9 mouse cellular contexts compared by ENCODE assay signal in genomic region chr14:84448381-84448771, GRCm38 (mm10). TPM values are rescaled to one million over a fixed set of nuclear protein-coding genes. Genes with fewer than 3 reads are reported as not detected.
A peak's percentile ranks its signal among the peaks of the same experiment; 100 is the strongest.
DNase-seq lines count a peak whose midpoint lies in the region; ATAC-seq and TF ChIP-seq lines count a peak whose summit lies in the region.
"Had no signal": no experiment of that assay in that cellular context is flagged by ENCODE, and none has a peak within 500 bp of the region (broad histone marks: within the 10 kb centered on the region; RNA-seq: fewer than 3 reads in every experiment).

No protein-coding gene starts in this region.

- H3K27me3 ChIP-seq in heart, embryonic 16.5 days (ENCODE audit: control insufficient read depth, insufficient read depth, low read length): peaks cover 24% of the 10 kb centered on the region
- peaks cover 26% of the 10 kb centered on the region for H3K27me3 ChIP-seq in small intestine, adult 2 months (ENCODE audit: control insufficient read depth, insufficient read depth, low read length)

- intact Hi-C loops in left cerebral cortex, postnatal 25 days (cut with DNase I): loop anchor here (10.0 kb wide), 1 partner anchor 1456 kb away; no protein-coding TSS in a partner anchor

- no peak overlapping the region for H3K27ac ChIP-seq in heart, embryonic 16.5 days (ENCODE audit: low read length)
- no peak overlapping the region for H3K27ac ChIP-seq in small intestine, adult 2 months (ENCODE audit: insufficient read depth, low read depth, low read length)

- H3K36me3 ChIP-seq in heart, embryonic 16.5 days (ENCODE audit: control insufficient read depth, insufficient read depth): no peaks in the 10 kb centered on the region
- H3K36me3 ChIP-seq in small intestine, adult 2 months (ENCODE audit: control insufficient read depth, insufficient read depth, low read length): no peaks in the 10 kb centered on the region

- 0 out of 2 replicates have a peak, but pooled peaks cover 2% of the 10 kb centered on the region for H3K9me3 ChIP-seq in heart, embryonic 16.5 days (replicated peaks; ENCODE audit: control insufficient read depth, low read length)

- 9% methylated on average over 15 of the region's 15 CpGs for WGBS in lung, adult 2 months
- 5% methylated on average over 15 of the region's 15 CpGs for WGBS in heart, embryonic 16.5 days
- 8% methylated on average over 15 of the region's 15 CpGs for WGBS in small intestine, adult 2 months

- peak overlapping the region; percentile 97 for H3K4me2 ChIP-seq in heart, embryonic 16.5 days (ENCODE audit: low read depth, low read length)

- H3K9ac ChIP-seq in heart, embryonic 16.5 days (ENCODE audit: low read length): no peak overlapping the region; the same call in 1 of the 2 replicates

- TF ChIP-seq CTCF in lung, adult 2 months (IDR thresholded peaks at IDR 0.05; ENCODE audit: insufficient read depth, low read length): no peak
- no peak for TF ChIP-seq CTCF in small intestine, adult 2 months (IDR thresholded peaks at IDR 0.05; ENCODE audit: extremely low read depth, insufficient read length, insufficient replicate concordance, low read depth, low read length)

- TF ChIP-seq POLR2A in lung, adult 2 months (IDR thresholded peaks at IDR 0.05; ENCODE audit: borderline replicate concordance, extremely low read depth, low read depth, low read length): no peak
- no peak for TF ChIP-seq POLR2A in small intestine, adult 2 months (IDR thresholded peaks at IDR 0.05; ENCODE audit: low read depth, low read length)

- no peak for ATAC-seq in heart, embryonic 16.5 days (replicated peaks; ENCODE audit: extremely low read depth, insufficient read depth, low FRiP score)
- ATAC-seq: Patski had no signal

- H3K4me3 ChIP-seq in lung, adult 2 months (replicated peaks; ENCODE audit: extremely low read depth, low read depth, low read length): peak overlapping the region; percentile 85
- peak overlapping the region; percentile 68 for H3K4me3 ChIP-seq in heart, embryonic 16.5 days (ENCODE audit: low read length)
- H3K4me3 ChIP-seq in small intestine, adult 2 months (ENCODE audit: low read depth, low read length): peak overlapping the region; percentile 42

- peak; percentile 23 for DNase-seq in lung, adult 2 months
- no peak for DNase-seq in lung, postnatal 25 days (ENCODE audit: low spot score)
- peak; percentile 12 to 16 for DNase-seq in kidney, postnatal 4 days
- no peak for DNase-seq in adrenal gland, postnatal 25 days
- DNase-seq in left cerebral cortex, postnatal 25 days (ENCODE audit: low spot score in 2 of 2): no peak
- DNase-seq in adrenal gland, adult 8-10 months: no peak

- no peaks in the 10 kb centered on the region for H3K4me1 ChIP-seq in lung, adult 2 months (ENCODE audit: control insufficient read depth, insufficient read depth, low read length)
- peaks cover 14% of the 10 kb centered on the region for H3K4me1 ChIP-seq in heart, embryonic 16.5 days (ENCODE audit: control insufficient read depth, insufficient read depth, low read length)
- H3K4me1 ChIP-seq in small intestine, adult 2 months (ENCODE audit: control insufficient read depth, insufficient read depth, insufficient read length, low read length): peaks cover 1% of the 10 kb centered on the region; the same call in 1 of the 2 replicates

RNA-seq across cellular contexts. Expression of gene Pcdh17, which starts 5.0 kb away (rescaled TPM):
- polyA plus RNA-seq in lung, adult 2 months (2012; rRNA removed): 9.1 and 9.3 TPM in 2 replicates
- polyA plus RNA-seq in heart, embryonic 16.5 days (2015; fragmentation: Nextera tagmentation; extraction: Ambion mirVana): 3.3 and 4.4 TPM in 2 replicates
- 0.28 and 0.58 TPM in 2 replicates for polyA plus RNA-seq in small intestine, adult 2 months (2012; rRNA removed)
- total RNA-seq in adrenal gland, postnatal 25 days (2021): 10.2 and 13.4 TPM in 2 replicates
- 10 to 100 TPM; 34.1 to 40.6 TPM for total RNA-seq in left cerebral cortex, postnatal 25 days (2021)
- 1 to 10 TPM; 3.8 to 7.7 (median 4.9) TPM for total RNA-seq in adrenal gland, adult 8-10 months (2022)
- polyA plus RNA-seq: Patski had no signal

Comparison
In these comparisons a context has a peak if more than half of its experiments do, and no peak if none do; other contexts are left out.
1. DNase-seq: peak in lung, adult 2 months (single experiment) and kidney, postnatal 4 days (2 of 2); none in lung, postnatal 25 days (single experiment), adrenal gland, postnatal 25 days (single experiment), left cerebral cortex, postnatal 25 days (0 of 2) and adrenal gland, adult 8-10 months (single experiment).
2. Peak in every context shown above with its lines, with median percentiles within 50 percentile points of each other: H3K4me3 ChIP-seq.